Comparison of ENCODE assay signal across 7 mouse cellular contexts in the genomic region with DNA sequence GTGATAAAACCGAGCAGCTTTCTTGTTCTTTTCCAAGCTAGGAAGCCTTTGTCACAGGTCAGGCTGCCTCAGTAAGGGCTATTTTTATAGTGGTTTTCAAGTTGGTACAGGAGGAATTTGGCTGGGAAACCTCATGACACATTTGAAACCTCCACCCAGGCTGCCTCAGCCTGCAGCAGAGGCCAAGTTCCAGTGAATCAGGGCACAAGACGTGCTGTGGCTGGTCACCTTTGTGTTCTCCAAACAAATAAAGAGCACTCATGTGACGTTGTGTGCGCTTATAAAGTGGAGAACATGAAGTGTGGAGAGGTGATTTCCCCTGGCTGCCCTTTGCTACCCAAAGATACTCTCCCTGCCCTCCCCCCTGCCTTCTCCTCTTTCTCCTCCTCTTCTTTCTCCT. TPM values are rescaled to one million over a fixed set of nuclear protein-coding genes. Genes with fewer than 3 reads are reported as not detected.
A peak's percentile ranks its signal among the peaks of the same experiment; 100 is the strongest.
DNase-seq lines count a peak whose midpoint lies in the region; ATAC-seq and TF ChIP-seq lines count a peak whose summit lies in the region.

No protein-coding gene starts in this region.

- WGBS in kidney, postnatal 0 days, result 19% methylated on average over 4 of the region's 4 CpGs
- 22% methylated on average over 4 of the region's 4 CpGs for WGBS in stomach, embryonic 16.5 days

- ATAC-seq in kidney, postnatal 0 days (replicated peaks; ENCODE audit: low FRiP score, low read depth), result peak; percentile 52; the same call in 1 of the 2 replicates
- peak; percentile 71 for ATAC-seq in stomach, embryonic 16.5 days (ENCODE audit: insufficient read depth, low FRiP score)
- ATAC-seq in activated CD4-positive, CD25-positive, alpha-beta regulatory T cell, adult 4 months, result no peak
- no peak for ATAC-seq in CD4-positive, CD25-positive, alpha-beta regulatory T cell, adult 4 months

- H3K4me3 ChIP-seq in ES-Bruce4 (ENCODE audit: low read depth, low read length), result no peak overlapping the region
- H3K4me3 ChIP-seq in kidney, postnatal 0 days (replicated peaks; ENCODE audit: low read depth, low read length), result no peak overlapping the region
- no peak overlapping the region for H3K4me3 ChIP-seq in stomach, embryonic 16.5 days (replicated peaks; ENCODE audit: low read length)

- H3K27me3 ChIP-seq in ES-Bruce4 (ENCODE audit: control insufficient read depth, insufficient read depth, low read length, poor library complexity, severe bottlenecking), result no peaks in the 10 kb centered on the region
- H3K27me3 ChIP-seq in kidney, postnatal 0 days (ENCODE audit: insufficient read depth, low read length), result no peaks in the 10 kb centered on the region
- no peaks in the 10 kb centered on the region for H3K27me3 ChIP-seq in stomach, embryonic 16.5 days (ENCODE audit: control insufficient read depth, insufficient read depth, low read length)

- peaks cover 7% of the 10 kb centered on the region for H3K4me1 ChIP-seq in ES-Bruce4 (ENCODE audit: control insufficient read depth, insufficient read depth, low read length)
- H3K4me1 ChIP-seq in kidney, postnatal 0 days (replicated peaks; ENCODE audit: insufficient read depth, low read length), result no peaks in the 10 kb centered on the region
- H3K4me1 ChIP-seq in stomach, embryonic 16.5 days (ENCODE audit: control insufficient read depth, insufficient read depth, low read length), result 0 out of 2 replicates have a peak, but pooled peaks cover 8% of the 10 kb centered on the region

- TF ChIP-seq POLR2A in ES-Bruce4 (IDR thresholded peaks at IDR 0.05; ENCODE audit: insufficient read depth, low read length), result no peak

- no peaks in the 10 kb centered on the region for H3K9me3 ChIP-seq in ES-Bruce4 (replicated peaks; ENCODE audit: control insufficient read depth, insufficient read depth, low read length, poor library complexity, severe bottlenecking)
- H3K9me3 ChIP-seq in kidney, postnatal 0 days (replicated peaks; ENCODE audit: low read length), result no peaks in the 10 kb centered on the region
- H3K9me3 ChIP-seq in stomach, embryonic 16.5 days (replicated peaks; ENCODE audit: control insufficient read depth, low read length), result no peaks in the 10 kb centered on the region

- no peak for TF ChIP-seq CTCF in ES-Bruce4 (IDR thresholded peaks at IDR 0.05; ENCODE audit: low read depth, low read length)
- no peak for TF ChIP-seq CTCF in kidney, postnatal 0 days (IDR thresholded peaks at IDR 0.05; ENCODE audit: low read depth)

- peak; percentile 76 for DNase-seq in adrenal gland, adult 2 months
- DNase-seq in gastrocnemius, postnatal 14 days, result peak; percentile 43
- DNase-seq in kidney, postnatal 0 days (ENCODE audit: low spot score), result no peak

- intact Hi-C loops in gastrocnemius, postnatal 14 days (cut with DNase I; ENCODE audit: low total_unique reads), result no loop called here

- peak overlapping the region; percentile 61 for H3K27ac ChIP-seq in ES-Bruce4 (ENCODE audit: insufficient read depth, low read length)
- no peak overlapping the region for H3K27ac ChIP-seq in kidney, postnatal 0 days
- peak overlapping the region; percentile 74 for H3K27ac ChIP-seq in stomach, embryonic 16.5 days (ENCODE audit: low read length)

- H3K9ac ChIP-seq in ES-Bruce4 (ENCODE audit: low read depth, poor library complexity, severe bottlenecking), result no peak overlapping the region
- H3K9ac ChIP-seq in kidney, postnatal 0 days (ENCODE audit: low read depth, low read length), result no peak overlapping the region
- H3K9ac ChIP-seq in stomach, embryonic 16.5 days (ENCODE audit: low read length), result no peak overlapping the region

- H3K36me3 ChIP-seq in ES-Bruce4 (ENCODE audit: control insufficient read depth, insufficient read depth, low read length, poor library complexity, severe bottlenecking), result no peaks in the 10 kb centered on the region
- no peaks in the 10 kb centered on the region for H3K36me3 ChIP-seq in kidney, postnatal 0 days (ENCODE audit: insufficient read depth, low read length)
- no peaks in the 10 kb centered on the region for H3K36me3 ChIP-seq in stomach, embryonic 16.5 days (ENCODE audit: control insufficient read depth, insufficient read depth, low read length)

- no peak overlapping the region for H3K4me2 ChIP-seq in kidney, postnatal 0 days (ENCODE audit: low read length)
- H3K4me2 ChIP-seq in stomach, embryonic 16.5 days (ENCODE audit: low read depth, low read length), result no peak overlapping the region

- no peak for TF ChIP-seq EP300 in ES-Bruce4 (IDR thresholded peaks at IDR 0.05; ENCODE audit: insufficient read depth, low read depth, low read length)

RNA-seq across cellular contexts. Expression of a gene that starts 8.9 kb away (rescaled TPM):
- polyA plus RNA-seq in ES-Bruce4 (2011; ENCODE audit: insufficient read depth, insufficient read length, low read depth, missing spikeins), result 87.1 and 90.8 TPM in 2 replicates
- total RNA-seq in adrenal gland, adult 2 months (2021), result 10 to 100 TPM; 29.9 to 44.5 TPM
- polyA plus RNA-seq in adrenal gland, adult 2 months (2012; rRNA removed), result 38.4 and 39.7 TPM in 2 replicates
- total RNA-seq in gastrocnemius, postnatal 14 days (2021), result 10 to 100 TPM; 22.0 to 26.6 TPM
- 10.7 and 11.3 TPM in 2 replicates for polyA plus RNA-seq in kidney, postnatal 0 days (2015; fragmentation: Nextera tagmentation; extraction: Ambion mirVana)
- 10.6 and 14.2 TPM in 2 replicates for polyA plus RNA-seq in stomach, embryonic 16.5 days (2015; fragmentation: Nextera tagmentation; extraction: Ambion mirVana)
- polyA plus RNA-seq in activated CD4-positive, CD25-positive, alpha-beta regulatory T cell, adult 4 months (2017; shearing (Covaris generic)), result 10 to 100 TPM; 24.8 to 30.0 TPM
- 10 to 100 TPM; 30.2 to 44.0 TPM for polyA plus RNA-seq in CD4-positive, CD25-positive, alpha-beta regulatory T cell, adult 4 months (2017; shearing (Covaris generic))

Comparison
In these comparisons a context has a peak if more than half of its experiments do, and no peak if none do; other contexts are left out.
1. ATAC-seq: peak in kidney, postnatal 0 days (single experiment) and stomach, embryonic 16.5 days (single experiment); none in activated CD4-positive, CD25-positive, alpha-beta regulatory T cell, adult 4 months (single experiment) and CD4-positive, CD25-positive, alpha-beta regulatory T cell, adult 4 months (single experiment).